Mouse (Mus musculus): Measurements from ENCODE around the gene Slc41a2.

DNA sequence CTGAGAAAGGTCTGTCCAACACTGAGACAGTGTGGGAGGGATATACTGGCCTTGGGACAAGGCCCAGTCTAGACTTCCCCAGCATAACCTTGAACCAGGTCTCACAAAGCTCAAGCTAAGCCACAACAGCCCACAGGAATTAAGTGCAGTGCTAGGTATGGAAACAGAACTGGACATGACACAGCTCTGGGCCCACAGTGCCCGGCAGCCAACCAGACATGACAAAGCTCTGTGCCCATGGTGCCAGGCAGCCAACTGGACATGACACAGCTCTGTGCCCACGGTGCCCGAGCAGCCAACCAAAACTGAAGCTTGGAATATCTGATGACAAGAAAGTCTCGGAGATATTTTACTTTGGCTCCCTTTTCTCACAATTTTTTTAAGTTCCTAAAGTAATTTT lies 52.8 kb downstream of the Slc41a2 start:
- no peak for TF ChIP-seq POLR2A (IDR thresholded peaks at IDR 0.05; ENCODE audit: low read depth, low read length)
- TF ChIP-seq CTCF (IDR thresholded peaks at IDR 0.05; ENCODE audit: extremely low read depth, insufficient read length, insufficient replicate concordance, low read depth, low read length), result no peak

Measured in small intestine, adult 2 months (tissue).